10 mouse cellular contexts compared by ENCODE assay signal in the genomic region with DNA sequence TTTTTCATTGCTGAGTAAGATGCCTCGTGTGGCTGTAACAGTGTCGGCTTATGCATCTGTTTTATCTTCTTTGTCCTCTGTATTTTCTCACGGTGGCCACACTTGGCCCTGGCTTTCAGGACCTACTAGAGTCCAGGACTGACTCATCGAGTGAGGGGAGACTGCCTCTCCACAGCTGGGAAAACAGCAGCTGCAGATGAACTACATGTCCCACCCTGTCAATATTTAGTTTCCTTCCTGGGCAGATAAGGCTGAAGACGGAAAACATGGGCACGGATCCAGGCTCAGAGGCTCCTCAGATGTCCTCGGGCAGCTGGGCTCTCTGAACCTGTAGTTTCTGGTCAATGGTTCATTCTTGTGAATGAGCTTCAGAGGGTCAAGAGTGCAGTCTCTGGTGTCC. TPM values are rescaled to one million over a fixed set of nuclear protein-coding genes. Genes with fewer than 3 reads are reported as not detected.
DNase-seq lines count a peak whose midpoint lies in the region; ATAC-seq and TF ChIP-seq lines count a peak whose summit lies in the region.
"Had no signal": no experiment of that assay in that cellular context is flagged by ENCODE, and none has a peak within 500 bp of the region (broad histone marks: within the 10 kb centered on the region; RNA-seq: fewer than 3 reads in every experiment).

No protein-coding gene starts in this region.

- no peak overlapping the region for H3K4me3 ChIP-seq in C2C12 (ENCODE audit: insufficient read depth, poor library complexity, severe bottlenecking)
- no peak overlapping the region for H3K4me3 ChIP-seq in heart, embryonic 16.5 days (ENCODE audit: low read length)
- no peak overlapping the region for H3K4me3 ChIP-seq in lung, embryonic 15.5 days
- H3K4me3 ChIP-seq in forebrain, embryonic 14.5 days (ENCODE audit: low read depth, low read length), result no peak overlapping the region

- H3K36me3 ChIP-seq in C2C12 (ENCODE audit: control insufficient read depth, insufficient read depth), result no peaks in the 10 kb centered on the region
- no peaks in the 10 kb centered on the region for H3K36me3 ChIP-seq in heart, embryonic 16.5 days (ENCODE audit: control insufficient read depth, insufficient read depth)
- no peaks in the 10 kb centered on the region for H3K36me3 ChIP-seq in lung, embryonic 15.5 days
- no peaks in the 10 kb centered on the region for H3K36me3 ChIP-seq in forebrain, embryonic 14.5 days (ENCODE audit: control insufficient read depth, insufficient read depth, low read length)

- DNase-seq in forebrain, embryonic 14.5 days (ENCODE audit: low spot score), result no peak
- DNase-seq in spleen, adult 12 weeks (ENCODE audit: low spot score), result no peak
- DNase-seq in right cerebral cortex, postnatal 25 days, result no peak
- DNase-seq in layer of hippocampus, postnatal 36 days, result no peak
- DNase-seq: layer of hippocampus, adult 9-11 months had no signal

- H3K79me2 ChIP-seq in C2C12 (ENCODE audit: control insufficient read depth, insufficient read depth), result no peaks in the 10 kb centered on the region

- TF ChIP-seq CTCF in C2C12 (IDR thresholded peaks at IDR 0.05; ENCODE audit: control insufficient read depth, insufficient read depth, insufficient read length), result no peak

- no peak overlapping the region for H3K27ac ChIP-seq in heart, embryonic 16.5 days (ENCODE audit: low read length)
- H3K27ac ChIP-seq in lung, embryonic 15.5 days, result no peak overlapping the region
- H3K27ac ChIP-seq in forebrain, embryonic 14.5 days (ENCODE audit: low read depth, low read length), result no peak overlapping the region

- peaks cover 3% of the 10 kb centered on the region; the same call in 1 of the 2 replicates for H3K4me1 ChIP-seq in heart, embryonic 16.5 days (ENCODE audit: control insufficient read depth, insufficient read depth, low read length)
- H3K4me1 ChIP-seq in lung, embryonic 15.5 days, result peaks cover 31% of the 10 kb centered on the region
- H3K4me1 ChIP-seq in forebrain, embryonic 14.5 days (ENCODE audit: control insufficient read depth, insufficient read depth, low read length), result no peaks in the 10 kb centered on the region

- H3K9ac ChIP-seq in heart, embryonic 16.5 days (ENCODE audit: low read length), result no peak overlapping the region
- no peak overlapping the region for H3K9ac ChIP-seq in lung, embryonic 15.5 days
- no peak overlapping the region for H3K9ac ChIP-seq in forebrain, embryonic 14.5 days (ENCODE audit: low read length)

- 30% methylated on average over 7 of the region's 7 CpGs for WGBS in heart, embryonic 16.5 days
- WGBS in lung, embryonic 15.5 days, result 9% methylated on average over 7 of the region's 7 CpGs
- 83% methylated on average over 7 of the region's 7 CpGs for WGBS in forebrain, embryonic 14.5 days

- no peaks in the 10 kb centered on the region for H3K79me3 ChIP-seq in C2C12 (ENCODE audit: low read depth)

- no peak overlapping the region for H3ac ChIP-seq in C2C12 (ENCODE audit: control insufficient read depth, insufficient read length, low read depth)

- 0 out of 2 replicates have a peak, but pooled peaks cover 5% of the 10 kb centered on the region for H3K9me3 ChIP-seq in heart, embryonic 16.5 days (replicated peaks; ENCODE audit: control insufficient read depth, low read length)
- H3K9me3 ChIP-seq in lung, embryonic 15.5 days, result no peaks in the 10 kb centered on the region
- no peaks in the 10 kb centered on the region for H3K9me3 ChIP-seq in forebrain, embryonic 14.5 days (replicated peaks; ENCODE audit: control insufficient read depth, low read length)

- no peaks in the 10 kb centered on the region for H3K27me3 ChIP-seq in C2C12 (ENCODE audit: control insufficient read depth, insufficient read depth, insufficient read length)
- H3K27me3 ChIP-seq in heart, embryonic 16.5 days (ENCODE audit: control insufficient read depth, insufficient read depth, low read length), result no peaks in the 10 kb centered on the region
- H3K27me3 ChIP-seq in lung, embryonic 15.5 days, result no peaks in the 10 kb centered on the region
- no peaks in the 10 kb centered on the region for H3K27me3 ChIP-seq in forebrain, embryonic 14.5 days (replicated peaks; ENCODE audit: control insufficient read depth, insufficient read depth, low read length)

- ATAC-seq in common myeloid progenitor, adult 5-6 weeks (replicated peaks; ENCODE audit: low read depth, poor library complexity, severe bottlenecking), result 0 out of 2 replicates have a peak, but pooled peaks have one; percentile 9
- ATAC-seq in heart, embryonic 16.5 days (replicated peaks; ENCODE audit: extremely low read depth, insufficient read depth, low FRiP score), result peak; percentile 79
- peak; percentile 31; the same call in 1 of the 2 replicates for ATAC-seq in lung, embryonic 15.5 days (ENCODE audit: borderline replicate concordance, extremely low read depth, low FRiP score, low TSS enrichment)
- ATAC-seq in forebrain, embryonic 14.5 days, result no peak

- no peak overlapping the region for H3K4me2 ChIP-seq in heart, embryonic 16.5 days (ENCODE audit: low read depth, low read length)
- H3K4me2 ChIP-seq in lung, embryonic 15.5 days, result no peak overlapping the region
- H3K4me2 ChIP-seq in forebrain, embryonic 14.5 days (ENCODE audit: low read length), result no peak overlapping the region

TF ChIP-seq in C2C12, 6 proteins besides CTCF, POLR2A, EP300 and RAD21:
- TF ChIP-seq FOSL1 (IDR thresholded peaks at IDR 0.05; ENCODE audit: insufficient read depth, low read length, poor library complexity, severe bottlenecking) (no peak), MYOD1 (IDR thresholded peaks at IDR 0.05; ENCODE audit: control insufficient read depth, insufficient read length, low read depth) (peak; percentile 99)
TF ChIP-seq in C2C12: peak in this region for 1.

RNA-seq across cellular contexts. Expression of a gene that starts 9.6 kb away (rescaled TPM):
- polyA plus RNA-seq in C2C12 (2012; fragmentation: generic; extraction: Trizol), result not detected
- total RNA-seq in common myeloid progenitor, adult 5-6 weeks (2017), result not detected in 2 replicates
- polyA plus RNA-seq in heart, embryonic 16.5 days (2015; fragmentation: Nextera tagmentation; extraction: Ambion mirVana), result not detected in 2 replicates
- not detected in 2 replicates for polyA plus RNA-seq in lung, embryonic 15.5 days (2015; fragmentation: Nextera tagmentation; extraction: Ambion mirVana)
- not detected in 2 replicates for polyA plus RNA-seq in forebrain, embryonic 14.5 days (2014; fragmentation: Nextera tagmentation; extraction: Ambion mirVana)
- not detected for total RNA-seq in layer of hippocampus, postnatal 36 days (2021)
- total RNA-seq: MEL had no signal

RNA-seq across cellular contexts. Expression of a gene that starts 19.3 kb away (rescaled TPM):
- polyA plus RNA-seq in C2C12 (2012; fragmentation: generic; extraction: Trizol), result 0.01 TPM
- not detected in 2 replicates for total RNA-seq in common myeloid progenitor, adult 5-6 weeks (2017)
- polyA plus RNA-seq in heart, embryonic 16.5 days (2015; fragmentation: Nextera tagmentation; extraction: Ambion mirVana), result 2.2 and 2.5 TPM in 2 replicates
- polyA plus RNA-seq in lung, embryonic 15.5 days (2015; fragmentation: Nextera tagmentation; extraction: Ambion mirVana), result 5.3 and 5.5 TPM in 2 replicates
- polyA plus RNA-seq in forebrain, embryonic 14.5 days (2014; fragmentation: Nextera tagmentation; extraction: Ambion mirVana), result 1.5 and 2.2 TPM in 2 replicates
- total RNA-seq in layer of hippocampus, postnatal 36 days (2021), result 1 to 10 TPM; 3.6 to 3.7 TPM
- total RNA-seq: MEL had no signal

RNA-seq across cellular contexts. Expression of a gene that starts 58.0 kb away (rescaled TPM):
- not detected for polyA plus RNA-seq in C2C12 (2012; fragmentation: generic; extraction: Trizol)
- total RNA-seq in common myeloid progenitor, adult 5-6 weeks (2017), result 34.2 and 47.6 TPM in 2 replicates
- 10.9 and 16.0 TPM in 2 replicates for polyA plus RNA-seq in heart, embryonic 16.5 days (2015; fragmentation: Nextera tagmentation; extraction: Ambion mirVana)
- 11.5 and 14.2 TPM in 2 replicates for polyA plus RNA-seq in lung, embryonic 15.5 days (2015; fragmentation: Nextera tagmentation; extraction: Ambion mirVana)
- 2.6 and 3.0 TPM in 2 replicates for polyA plus RNA-seq in forebrain, embryonic 14.5 days (2014; fragmentation: Nextera tagmentation; extraction: Ambion mirVana)
- 1 to 10 TPM in 1 of 2 experiments, under 1 TPM in 1; 1.00 to 3.9 TPM for total RNA-seq in layer of hippocampus, postnatal 36 days (2021)
- total RNA-seq: MEL had no signal
